Mouse (Mus musculus) hindbrain, postnatal 0 days (tissue): Measurements from ENCODE around the gene Igfbp5. TPM values are rescaled to one million over a fixed set of nuclear protein-coding genes. Genes with fewer than 3 reads are reported as not detected.

ENCODE experiments used
- ATAC-seq: fragments of 200-750 bp; cut with Nextera tagmentation; 2 replicates; pipeline ENCODE4 v1.8.0; 2017; ENCODE audit warnings: mild to moderate bottlenecking, moderate TSS enrichment, moderate library complexity
- DNase-seq: peaks from one replicate; pipeline ENCODE4 v3.0.0-alpha.2; 2015; ENCODE audit warnings: low spot score
- H3K27ac ChIP-seq: fragments of 300-500 bp; sonication (generic); 2 replicates; pipeline ENCODE4 v1.5.1; 2014; ENCODE audit warnings: mild to moderate bottlenecking
- H3K27me3 ChIP-seq: fragments of 300-500 bp; sonication (generic); 2 replicates; pipeline ENCODE4 v1.6.1; 2014; ENCODE audit warnings: low read length, mixed read lengths; ENCODE audit not compliant: insufficient read depth
- H3K36me3 ChIP-seq: fragments of 300-500 bp; sonication (generic); 2 replicates; pipeline ENCODE4 v1.6.1; 2014; ENCODE audit warnings: low read length, mixed read lengths; ENCODE audit not compliant: insufficient read depth
- H3K4me1 ChIP-seq: fragments of 300-500 bp; sonication (generic); 2 replicates; pipeline ENCODE4 v1.6.1; 2014; ENCODE audit warnings: antibody characterized with exemption, low read length, mixed read lengths; ENCODE audit not compliant: insufficient read depth
- H3K4me2 ChIP-seq: fragments of 300-500 bp; sonication (generic); 2 replicates; pipeline ENCODE4 v1.6.1; 2014; ENCODE audit warnings: low read depth, mild to moderate bottlenecking, low read length, moderate library complexity, mixed read lengths
- H3K4me3 ChIP-seq: fragments of 300-500 bp; sonication (generic); 2 replicates; pipeline ENCODE4 v1.5.1; 2014; ENCODE audit warnings: low read length
- H3K9ac ChIP-seq: fragments of 300-500 bp; sonication (generic); replicated peaks from 2 replicates; pipeline ENCODE4 v1.6.1; 2014; ENCODE audit warnings: mild to moderate bottlenecking, low read length, moderate library complexity, mixed read lengths
- H3K9me3 ChIP-seq: fragments of 300-500 bp; sonication (generic); 2 replicates; pipeline ENCODE4 v1.6.1; 2016; ENCODE audit warnings: low read length, mixed read lengths
- CTCF ChIP-seq: IDR thresholded peaks from 2 replicates; pipeline ENCODE4 v1.5.1; 2016; ENCODE audit warnings: antibody characterized with exemption, control low read depth, low read depth
- WGBS: fragments of 180-500 bp; shearing (Covaris S2); extraction: QIAGEN DNeasy Blood & Tissue Kit; methylation state at CpG from one replicate; pipeline ENCODE4 v1.1.7; 2014; 5-methylcytosine and 5-hydroxymethylcytosine counted together
- polyA plus RNA-seq: library from polyadenylated mRNA; unstranded; fragments of >200 nt; fragmentation: Nextera tagmentation; extraction: Ambion mirVana; gene quantifications from 2 replicates; pipeline ENCODE4 v1.2.1, GENCODE M21; 2015
- total RNA-seq: library from RNA; depleted of rRNA; stranded (reverse); fragments of >200 nt; gene quantifications from 2 replicates; pipeline ENCODE4 v1.2.3, GENCODE M21; 2014

The Igfbp5 gene
- total and polyA plus RNA-seq, 2 experiments from 2014 or later: 44.6 to 127 TPM

DNA sequence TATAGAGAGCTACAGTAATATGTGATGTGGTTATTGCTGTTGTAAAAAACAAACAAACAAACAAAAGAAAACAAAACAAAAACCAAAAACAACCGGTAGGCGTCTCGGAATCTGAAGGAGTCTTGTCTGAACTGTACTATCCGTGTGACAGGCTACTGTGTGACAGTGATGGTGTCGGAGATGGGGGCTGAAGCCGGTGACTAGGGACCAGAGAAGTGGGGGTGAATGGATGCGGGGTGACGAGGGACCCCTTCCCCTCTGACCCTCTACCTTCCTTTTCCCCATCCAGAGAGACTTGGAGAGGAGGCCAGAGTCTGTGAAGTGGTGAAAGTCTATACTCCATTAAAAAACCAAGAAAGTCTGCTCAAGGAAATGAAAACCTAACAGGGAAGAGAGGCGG, 16.4 kb downstream of the Igfbp5 start:
- Histone ChIP-seq H3K27ac (no peak overlapping the region), H3K4me3 (no peak overlapping the region), H3K27me3 (no peaks in the 10 kb centered on the region), H3K9ac (no peak overlapping the region), H3K4me1 (peaks cover 4% of the 10 kb centered on the region; the same call in 1 of the 2 replicates), H3K36me3 (peaks cover 17% of the 10 kb centered on the region; the same call in 1 of the 2 replicates), H3K4me2 (no peak overlapping the region), H3K9me3 (no peaks in the 10 kb centered on the region)
- 87% methylated on average over 9 of the region's 9 CpGs for WGBS
- ATAC-seq (no peak), DNase-seq (no peak)
- TF ChIP-seq CTCF: no peak

GRCm38 (mm10) chr1:72857631-72858030, 17.1 kb downstream of the Igfbp5 start:
- Histone ChIP-seq H3K4me2 (no peak overlapping the region), H3K27me3 (no peaks in the 10 kb centered on the region), H3K9ac (no peak overlapping the region), H3K9me3 (no peaks in the 10 kb centered on the region), H3K27ac (no peak overlapping the region), H3K4me1 (peaks cover 4% of the 10 kb centered on the region; the same call in 1 of the 2 replicates), H3K4me3 (no peak overlapping the region), H3K36me3 (peaks cover 17% of the 10 kb centered on the region; the same call in 1 of the 2 replicates)
- ATAC-seq: no peak
- TF ChIP-seq CTCF: no peak
- DNase-seq: no peak
- 67% methylated on average over 5 of the region's 5 CpGs for WGBS

GRCm38 (mm10) chr1:72857142-72857541, 17.5 kb downstream of the Igfbp5 start:
- no peak overlapping the region for H3K4me3 ChIP-seq
- peaks cover 4% of the 10 kb centered on the region; the same call in 1 of the 2 replicates for H3K4me1 ChIP-seq
- peaks cover 17% of the 10 kb centered on the region; the same call in 1 of the 2 replicates for H3K36me3 ChIP-seq
- no peak overlapping the region for H3K4me2 ChIP-seq
- H3K9me3 ChIP-seq: no peaks in the 10 kb centered on the region
- H3K9ac ChIP-seq: no peak overlapping the region
- TF ChIP-seq CTCF: no peak
- DNase-seq: no peak
- WGBS: 85% methylated on average over 7 of the region's 7 CpGs
- H3K27me3 ChIP-seq: no peaks in the 10 kb centered on the region
- ATAC-seq: no peak
- no peak overlapping the region for H3K27ac ChIP-seq

DNA sequence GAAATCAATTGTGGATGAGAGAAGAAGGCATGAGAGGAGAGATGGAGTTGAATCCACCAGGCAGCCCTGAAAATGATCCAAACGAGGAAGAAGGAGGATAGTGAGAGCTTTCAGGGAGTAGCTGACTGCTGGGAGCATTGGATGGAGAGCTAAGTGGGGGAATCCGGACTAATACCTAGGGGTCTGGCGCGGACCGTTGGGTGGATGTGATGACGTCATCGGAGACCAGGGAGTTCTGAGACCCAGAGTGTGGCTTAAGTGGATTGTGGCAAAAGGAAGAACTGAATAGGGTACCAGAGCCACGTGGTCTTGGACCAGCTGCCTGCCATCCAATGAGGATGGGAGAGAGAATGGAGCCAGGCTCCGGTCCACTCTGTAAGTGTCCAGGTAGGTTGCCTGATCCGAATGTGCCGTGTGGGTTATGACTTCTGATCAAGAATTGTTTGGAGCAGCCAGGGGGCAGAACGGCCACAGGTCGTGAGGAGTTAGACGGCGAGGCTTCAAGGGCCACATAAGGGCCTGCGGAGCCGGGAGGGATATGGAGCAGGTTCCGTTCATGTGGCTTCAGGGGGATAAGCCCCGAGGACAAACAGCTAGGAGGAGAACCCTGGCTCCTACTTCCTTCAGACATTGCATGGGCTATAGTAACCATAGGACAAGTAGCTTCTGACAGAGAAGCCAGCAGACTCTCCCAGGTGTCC, 18.3 kb downstream of the Igfbp5 start:
- Histone ChIP-seq H3K4me1 (peaks cover 4% of the 10 kb centered on the region; the same call in 1 of the 2 replicates), H3K9me3 (no peaks in the 10 kb centered on the region), H3K27ac (no peak overlapping the region), H3K36me3 (peaks cover 13% of the 10 kb centered on the region; the same call in 1 of the 2 replicates), H3K4me3 (no peak overlapping the region), H3K27me3 (no peaks in the 10 kb centered on the region), H3K9ac (no peak overlapping the region), H3K4me2 (no peak overlapping the region)
- no peak for ATAC-seq
- WGBS: 83% methylated on average over 19 of the region's 19 CpGs
- DNase-seq: no peak
- TF ChIP-seq CTCF: no peak

DNA sequence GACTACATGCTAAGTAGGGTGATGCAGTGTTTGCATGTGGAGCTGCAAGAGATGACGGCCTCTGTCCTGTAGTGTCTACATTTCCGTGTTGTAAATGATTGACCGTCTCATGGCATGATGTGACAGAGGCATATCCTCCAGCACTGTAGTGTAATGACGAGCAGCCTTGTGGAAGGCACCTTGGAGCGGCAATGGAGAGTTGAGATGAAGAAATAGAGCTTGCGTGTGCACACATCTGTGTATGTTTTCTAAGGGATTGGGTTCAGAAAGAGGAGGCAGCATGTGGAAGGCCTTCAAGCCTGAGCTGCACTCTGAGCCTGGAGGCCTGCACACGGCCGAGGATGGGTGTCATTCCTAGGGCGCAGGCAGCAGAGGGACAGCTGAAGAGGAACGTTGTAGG, 19.0 kb downstream of the Igfbp5 start:
- Histone ChIP-seq H3K9ac (no peak overlapping the region), H3K27me3 (no peaks in the 10 kb centered on the region), H3K9me3 (no peaks in the 10 kb centered on the region), H3K4me3 (no peak overlapping the region), H3K36me3 (peaks cover 12% of the 10 kb centered on the region; the same call in 1 of the 2 replicates), H3K4me1 (peaks cover 4% of the 10 kb centered on the region; the same call in 1 of the 2 replicates), H3K4me2 (no peak overlapping the region), H3K27ac (no peak overlapping the region)
- ATAC-seq (no peak), DNase-seq (no peak)
- TF ChIP-seq CTCF: no peak
- 88% methylated on average over 10 of the region's 10 CpGs for WGBS

DNA sequence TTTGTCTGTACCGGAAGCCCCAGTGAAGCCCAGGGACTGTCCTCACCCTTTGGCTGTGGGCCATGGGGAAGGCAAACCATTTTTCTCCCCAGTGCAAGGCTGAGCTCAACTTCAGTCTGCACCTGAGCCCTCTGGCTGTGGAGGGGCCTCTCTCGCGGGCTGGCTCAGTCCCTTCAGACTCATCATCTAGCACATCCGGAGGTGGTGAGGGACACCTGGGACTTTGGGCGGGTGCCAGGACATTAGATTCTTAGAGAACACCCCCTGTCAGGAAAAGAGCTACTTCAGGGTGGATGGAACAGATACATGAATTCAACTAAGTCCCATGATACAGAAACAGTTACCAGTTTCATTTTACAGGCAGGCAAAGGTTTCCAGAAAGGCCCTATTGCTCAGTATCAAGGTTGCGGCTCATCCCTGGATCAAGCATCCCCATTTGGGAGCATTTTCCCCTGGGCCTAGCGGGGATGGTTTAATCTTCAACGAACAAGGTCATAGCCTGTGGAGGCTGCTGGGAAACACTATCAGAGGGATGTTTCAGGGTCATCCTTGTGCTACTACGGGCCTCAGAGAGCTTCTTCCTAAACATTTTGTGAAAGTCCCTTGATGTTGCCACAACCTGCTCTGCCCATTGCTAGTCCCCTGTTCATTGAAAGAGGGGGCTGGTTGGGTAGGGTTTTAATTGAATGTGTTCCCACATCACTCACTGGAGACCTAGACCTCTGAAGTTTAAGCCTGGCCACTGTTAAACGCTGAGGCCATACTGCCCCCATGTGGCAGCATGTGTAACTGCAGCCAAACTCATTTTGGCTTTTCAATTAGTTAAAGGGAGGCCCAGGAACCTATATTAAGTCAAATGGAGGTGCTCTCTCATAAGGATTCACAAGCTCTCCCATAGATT, 20.1 kb downstream of the Igfbp5 start:
- Histone ChIP-seq H3K4me1 (peaks cover 4% of the 10 kb centered on the region; the same call in 1 of the 2 replicates), H3K9me3 (no peaks in the 10 kb centered on the region), H3K27me3 (no peaks in the 10 kb centered on the region), H3K4me2 (no peak overlapping the region), H3K27ac (no peak overlapping the region), H3K36me3 (peaks cover 5% of the 10 kb centered on the region; the same call in 1 of the 2 replicates), H3K9ac (0 out of 2 replicates have a peak overlapping the region, but pooled peaks have one; percentile 24), H3K4me3 (no peak overlapping the region)
- 0 out of 2 replicates have a peak, but pooled peaks have one; percentile 46 for ATAC-seq
- DNase-seq: peak; percentile 86
- TF ChIP-seq CTCF: peak; percentile 98
- 32% methylated on average over 10 of the region's 10 CpGs for WGBS
